Mouse (Mus musculus) frontal cortex, postnatal 10 days (tissue): ENCODE measurements around the gene Eno4.
A peak's percentile ranks its signal among the peaks of the same experiment; 100 is the strongest.
"Not testable (repeated sequence)": the region's sequence is repeated elsewhere in the genome, so short reads cannot be mapped to it uniquely, and the experiment has no call there.

ENCODE experiments used
- DNase-seq, 2 experiments: peaks; one replicate each; pipeline ENCODE4 v3.0.0; 2022; ENCODE audit warnings: low spot score in 2 of 2, mixed read lengths in 1 of 2

Eno4 gene

GRCm38 (mm10) chr19:58942841-58943828, at the start of gene Eno4, which contains the start of gene Hspa12a:
TSS of gene Eno4 (plus strand) at chr19:58943425.
TSS of gene Hspa12a (minus strand) at chr19:58943654.
- DNase-seq, result peak; percentile 91 to 95

- no peak for DNase-seq
Observed at GRCm38 (mm10) chr19:58896216-58896615, 47.0 kb upstream of the Eno4 start.

- DNase-seq, result not testable (repeated sequence)
Observed at GRCm38 (mm10) chr19:58900471-58900870, 42.8 kb upstream of the Eno4 start.

GRCm38 (mm10) chr19:58903079-58903898, 39.9 kb upstream of the Eno4 start:
- DNase-seq, result no peak

GRCm38 (mm10) chr19:58903899-58904327, 39.3 kb upstream of the Eno4 start:
- peak; percentile 47 to 83 for DNase-seq

- no peak for DNase-seq
Observed at GRCm38 (mm10) chr19:58906685-58907084, 36.5 kb upstream of the Eno4 start.

- DNase-seq, result no peak
Observed at GRCm38 (mm10) chr19:58908018-58908417, 35.2 kb upstream of the Eno4 start.

- peak in 1 of 2 experiments; percentile 22 for DNase-seq
Observed at GRCm38 (mm10) chr19:58910941-58911368, 32.3 kb upstream of the Eno4 start.

- DNase-seq, result peak; percentile 62 to 80
Observed at GRCm38 (mm10) chr19:58911386-58911785, 31.8 kb upstream of the Eno4 start.

GRCm38 (mm10) chr19:58913301-58913700, 29.9 kb upstream of the Eno4 start:
- DNase-seq, result no peak

- no peak for DNase-seq
Observed at GRCm38 (mm10) chr19:58918597-58918996, 24.6 kb upstream of the Eno4 start.

- DNase-seq, result no peak
Observed at GRCm38 (mm10) chr19:58919148-58919547, 24.1 kb upstream of the Eno4 start.

- DNase-seq, result no peak
Observed at GRCm38 (mm10) chr19:58931081-58931800, 12.0 kb upstream of the Eno4 start.

GRCm38 (mm10) chr19:58933062-58933461, 10.2 kb upstream of the Eno4 start:
- no peak for DNase-seq

- no peak for DNase-seq
Observed at GRCm38 (mm10) chr19:58945959-58946358, 2.7 kb downstream of the Eno4 start.

- DNase-seq, result no peak
Observed at GRCm38 (mm10) chr19:58951521-58951920, 8.3 kb downstream of the Eno4 start.

GRCm38 (mm10) chr19:58952236-58952635, 9.0 kb downstream of the Eno4 start:
- no peak for DNase-seq

GRCm38 (mm10) chr19:58954779-58955178, 11.6 kb downstream of the Eno4 start:
- DNase-seq, result no peak

- DNase-seq, result no peak
Observed at GRCm38 (mm10) chr19:58963011-58963410, 19.8 kb downstream of the Eno4 start.

GRCm38 (mm10) chr19:58968731-58969506, 25.7 kb downstream of the Eno4 start:
- DNase-seq, result no peak

GRCm38 (mm10) chr19:58970826-58971225, 27.6 kb downstream of the Eno4 start:
- DNase-seq, result no peak
